Mouse (Mus musculus) CD4-positive naive resting alpha-beta T cell, adult 57 days (primary cell): Measurements from ENCODE around the gene Gm16223. TPM values are rescaled to one million over a fixed set of nuclear protein-coding genes. Genes with fewer than 3 reads are reported as not detected.

Experiments used
- total RNA-seq: library from RNA; stranded (reverse); gene quantifications from one replicate; pipeline ENCODE4 v1.2.4, GENCODE M21; 2023

Gene Gm16223
- not detected for total RNA-seq

DNA sequence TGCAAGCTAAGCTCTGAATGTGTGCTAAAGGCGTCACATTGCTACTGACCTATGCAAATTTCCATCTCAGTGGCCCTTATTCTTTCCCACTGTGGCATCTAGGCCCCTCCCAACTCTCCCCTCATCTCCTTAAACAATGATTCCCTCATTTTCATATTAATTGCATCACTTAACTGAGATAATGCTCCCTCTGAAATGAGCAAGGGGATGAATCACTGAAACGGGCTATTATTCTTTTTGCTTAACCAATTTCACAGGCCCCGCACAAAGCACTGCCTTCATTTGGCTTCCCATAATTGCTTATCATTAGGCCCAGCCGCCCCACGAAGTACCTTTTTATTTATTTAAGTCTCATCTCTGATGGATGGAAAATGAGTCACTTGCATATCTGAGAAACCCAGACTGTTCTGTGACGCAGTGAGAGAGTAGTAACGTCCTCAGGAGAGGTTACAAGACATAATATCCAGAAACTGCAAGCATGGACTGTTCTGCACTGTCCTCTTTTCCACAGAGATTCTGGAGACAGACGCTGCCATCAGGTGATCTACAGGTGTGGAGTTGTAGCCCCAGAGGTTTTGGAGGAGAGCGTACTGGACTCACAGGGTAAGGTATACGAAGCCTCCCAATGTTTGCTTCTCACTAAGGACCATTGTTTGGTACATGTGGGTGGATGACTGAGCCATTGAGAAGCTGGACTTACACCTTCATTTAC, at the start of gene Gm16223:
TSS of gene Gm16223 (plus strand) at position 485 of the 712 bp plus-strand sequence.

Other genes starting within 250 kb of the Gm16223 start
- 42.2 TPM for gene Bod1l, start 223.6 kb upstream of the Gm16223 start, total RNA-seq